Mouse (Mus musculus): ENCODE results near the gene Aurka. TPM values are rescaled to one million over a fixed set of nuclear protein-coding genes. Genes with fewer than 3 reads are reported as not detected.

The Aurka gene
- polyA plus RNA-seq, 1 experiment, result 22.3 TPM

DNA sequence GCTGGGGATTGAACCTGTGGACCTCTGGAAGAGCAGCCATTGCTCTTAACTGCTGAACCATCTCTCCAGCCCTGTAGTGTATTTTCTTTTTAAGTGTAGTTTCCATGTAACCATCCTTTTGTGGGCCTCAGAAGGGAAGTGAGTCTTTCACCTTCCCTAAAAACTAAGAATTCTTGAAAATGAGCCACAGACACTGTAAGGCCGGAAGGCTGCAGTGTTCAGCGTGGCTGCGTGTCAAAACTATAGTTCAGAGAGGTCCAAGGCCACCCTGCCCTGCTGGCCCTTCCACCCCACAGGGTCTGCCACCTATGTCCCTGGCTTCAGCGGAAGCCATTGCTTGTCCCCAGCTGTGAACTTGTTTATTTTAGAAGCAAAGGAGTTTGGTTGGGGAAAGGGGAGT is 35.8 kb upstream of the Aurka start:
- H3K4me1 ChIP-seq (ENCODE audit: control insufficient read depth, insufficient read depth, low read length), result peaks cover 55% of the 10 kb centered on the region
- H3K27ac ChIP-seq (ENCODE audit: insufficient read depth, low read depth, low read length), result peak overlapping the region; percentile 77
- H3K4me3 ChIP-seq (ENCODE audit: insufficient read depth, low read length), result no peak overlapping the region
- no peak for TF ChIP-seq CTCF (IDR thresholded peaks at IDR 0.05; ENCODE audit: low read depth, low read length)
- TF ChIP-seq POLR2A (IDR thresholded peaks at IDR 0.05; ENCODE audit: borderline replicate concordance, low read depth, low read length), result no peak

DNA sequence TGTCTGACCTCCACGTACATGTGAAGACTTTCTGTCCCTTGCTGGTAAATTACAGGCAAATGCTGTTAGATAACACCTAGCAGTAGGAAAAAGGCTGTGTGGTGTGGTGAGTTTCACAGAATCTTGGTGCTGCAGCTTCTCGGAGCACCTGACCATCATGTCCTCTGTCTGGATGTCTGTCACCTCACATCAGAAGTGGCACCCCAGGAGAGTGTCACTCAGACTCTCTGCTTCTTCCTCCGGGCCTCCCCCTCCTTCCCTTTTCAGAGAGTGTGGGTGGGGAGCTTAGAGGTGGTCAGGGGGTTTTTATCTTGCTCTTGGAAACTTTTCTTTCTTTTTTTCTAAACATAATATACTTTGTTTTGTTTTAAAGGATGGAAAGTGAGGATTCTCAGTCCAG is 34.7 kb upstream of the Aurka start:
- TF ChIP-seq CTCF (IDR thresholded peaks at IDR 0.05; ENCODE audit: low read depth, low read length), result no peak
- TF ChIP-seq POLR2A (IDR thresholded peaks at IDR 0.05; ENCODE audit: borderline replicate concordance, low read depth, low read length), result no peak
- Histone ChIP-seq H3K4me1 (ENCODE audit: control insufficient read depth, insufficient read depth, low read length) (peaks cover 55% of the 10 kb centered on the region), H3K27ac (ENCODE audit: insufficient read depth, low read depth, low read length) (no peak overlapping the region), H3K4me3 (ENCODE audit: insufficient read depth, low read length) (no peak overlapping the region)

DNA sequence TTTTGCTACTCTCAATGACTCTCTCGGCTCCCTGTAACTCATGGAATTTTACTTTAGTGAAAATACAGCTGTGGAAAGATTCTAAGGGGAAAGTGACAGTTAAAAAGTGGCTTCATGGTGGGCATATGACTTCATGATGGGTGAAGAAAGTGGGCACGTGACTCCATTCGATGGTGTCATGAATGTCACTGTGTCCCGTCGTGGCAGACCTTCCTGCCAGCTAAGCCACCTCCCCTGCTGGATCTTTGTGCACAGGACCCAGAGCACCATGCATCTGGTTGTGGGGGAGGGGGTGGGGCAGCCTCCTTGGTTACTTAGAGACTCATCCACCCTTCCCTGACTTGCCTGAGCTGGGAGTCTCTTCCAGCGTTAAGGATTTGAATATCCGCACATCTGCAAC is 33.9 kb upstream of the Aurka start:
- peaks cover 63% of the 10 kb centered on the region for H3K4me1 ChIP-seq (ENCODE audit: control insufficient read depth, insufficient read depth, low read length)
- no peak overlapping the region for H3K27ac ChIP-seq (ENCODE audit: insufficient read depth, low read depth, low read length)
- no peak for TF ChIP-seq POLR2A (IDR thresholded peaks at IDR 0.05; ENCODE audit: borderline replicate concordance, low read depth, low read length)
- TF ChIP-seq CTCF (IDR thresholded peaks at IDR 0.05; ENCODE audit: low read depth, low read length), result no peak
- no peak overlapping the region for H3K4me3 ChIP-seq (ENCODE audit: insufficient read depth, low read length)

- TF ChIP-seq CTCF (IDR thresholded peaks at IDR 0.05; ENCODE audit: low read depth, low read length) (no peak), POLR2A (IDR thresholded peaks at IDR 0.05; ENCODE audit: borderline replicate concordance, low read depth, low read length) (no peak)
- Histone ChIP-seq H3K4me1 (ENCODE audit: control insufficient read depth, insufficient read depth, low read length) (peaks cover 80% of the 10 kb centered on the region), H3K27ac (ENCODE audit: insufficient read depth, low read depth, low read length) (peak overlapping the region; percentile 98), H3K4me3 (ENCODE audit: insufficient read depth, low read length) (peak overlapping the region; percentile 38)
Observed at GRCm38 (mm10) chr2:172401116-172401825, 30.9 kb upstream of the Aurka start.

GRCm38 (mm10) chr2:172399901-172400300 is 29.6 kb upstream of the Aurka start:
- no peak for TF ChIP-seq CTCF (IDR thresholded peaks at IDR 0.05; ENCODE audit: low read depth, low read length)
- no peak for TF ChIP-seq POLR2A (IDR thresholded peaks at IDR 0.05; ENCODE audit: borderline replicate concordance, low read depth, low read length)
- H3K27ac ChIP-seq (ENCODE audit: insufficient read depth, low read depth, low read length), result peak overlapping the region; percentile 65
- H3K4me1 ChIP-seq (ENCODE audit: control insufficient read depth, insufficient read depth, low read length), result peaks cover 70% of the 10 kb centered on the region
- no peak overlapping the region for H3K4me3 ChIP-seq (ENCODE audit: insufficient read depth, low read length)

DNA sequence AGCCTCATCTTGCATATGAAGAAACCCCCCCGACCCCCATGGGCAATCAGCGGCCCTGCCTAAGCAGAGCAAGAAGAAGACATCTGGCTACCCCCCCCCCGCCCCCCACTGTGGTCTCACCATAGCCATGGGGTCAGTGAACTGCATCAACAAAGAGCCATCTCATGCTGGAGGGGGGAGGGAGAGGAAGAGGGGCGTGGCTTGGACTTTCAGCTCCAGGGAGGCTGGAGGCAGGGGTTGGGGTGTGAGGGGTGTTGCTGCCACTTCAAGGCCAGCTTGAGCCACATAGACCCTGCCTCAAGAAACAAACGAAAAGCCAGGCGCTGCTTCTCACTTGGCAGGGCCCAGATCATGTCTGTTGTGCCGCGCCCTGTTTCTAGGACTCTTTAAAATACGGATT is 25.6 kb upstream of the Aurka start:
- Histone ChIP-seq H3K4me1 (ENCODE audit: control insufficient read depth, insufficient read depth, low read length) (peaks cover 66% of the 10 kb centered on the region), H3K27ac (ENCODE audit: insufficient read depth, low read depth, low read length) (no peak overlapping the region), H3K4me3 (ENCODE audit: insufficient read depth, low read length) (no peak overlapping the region)
- no peak for TF ChIP-seq POLR2A (IDR thresholded peaks at IDR 0.05; ENCODE audit: borderline replicate concordance, low read depth, low read length)
- no peak for TF ChIP-seq CTCF (IDR thresholded peaks at IDR 0.05; ENCODE audit: low read depth, low read length)

GRCm38 (mm10) chr2:172394671-172395070 is 24.3 kb upstream of the Aurka start:
- no peak overlapping the region for H3K27ac ChIP-seq (ENCODE audit: insufficient read depth, low read depth, low read length)

GRCm38 (mm10) chr2:172394052-172394392 is 23.7 kb upstream of the Aurka start:
- Histone ChIP-seq H3K4me1 (ENCODE audit: control insufficient read depth, insufficient read depth, low read length) (peaks cover 51% of the 10 kb centered on the region), H3K27ac (ENCODE audit: insufficient read depth, low read depth, low read length) (no peak overlapping the region)

More at GRCm38 (mm10) chr2:172394671-172395070, 24.3 kb upstream of the Aurka start:
- H3K4me3 ChIP-seq (ENCODE audit: insufficient read depth, low read length), result no peak overlapping the region
- TF ChIP-seq POLR2A (IDR thresholded peaks at IDR 0.05; ENCODE audit: borderline replicate concordance, low read depth, low read length) (no peak), CTCF (IDR thresholded peaks at IDR 0.05; ENCODE audit: low read depth, low read length) (no peak)
- peaks cover 58% of the 10 kb centered on the region for H3K4me1 ChIP-seq (ENCODE audit: control insufficient read depth, insufficient read depth, low read length)

GRCm38 (mm10) chr2:172393391-172394051 is 23.2 kb upstream of the Aurka start, which contains the start of gene Cass4:
Gene Cass4 (plus strand): TSS chr2:172393794.
- Histone ChIP-seq H3K4me3 (ENCODE audit: insufficient read depth, low read length) (peak within 1 kb of the TSS; percentile 48), H3K27ac (ENCODE audit: insufficient read depth, low read depth, low read length) (peak within 1 kb of the TSS; percentile 39), H3K4me1 (ENCODE audit: control insufficient read depth, insufficient read depth, low read length) (peaks cover 46% of the 10 kb centered on the region)
- no peak for TF ChIP-seq CTCF (IDR thresholded peaks at IDR 0.05; ENCODE audit: low read depth, low read length)
- no peak for TF ChIP-seq POLR2A (IDR thresholded peaks at IDR 0.05; ENCODE audit: borderline replicate concordance, low read depth, low read length)

More at GRCm38 (mm10) chr2:172394052-172394392, 23.7 kb upstream of the Aurka start:
- H3K4me3 ChIP-seq (ENCODE audit: insufficient read depth, low read length), result peak overlapping the region; percentile 48
- no peak for TF ChIP-seq CTCF (IDR thresholded peaks at IDR 0.05; ENCODE audit: low read depth, low read length)

DNA sequence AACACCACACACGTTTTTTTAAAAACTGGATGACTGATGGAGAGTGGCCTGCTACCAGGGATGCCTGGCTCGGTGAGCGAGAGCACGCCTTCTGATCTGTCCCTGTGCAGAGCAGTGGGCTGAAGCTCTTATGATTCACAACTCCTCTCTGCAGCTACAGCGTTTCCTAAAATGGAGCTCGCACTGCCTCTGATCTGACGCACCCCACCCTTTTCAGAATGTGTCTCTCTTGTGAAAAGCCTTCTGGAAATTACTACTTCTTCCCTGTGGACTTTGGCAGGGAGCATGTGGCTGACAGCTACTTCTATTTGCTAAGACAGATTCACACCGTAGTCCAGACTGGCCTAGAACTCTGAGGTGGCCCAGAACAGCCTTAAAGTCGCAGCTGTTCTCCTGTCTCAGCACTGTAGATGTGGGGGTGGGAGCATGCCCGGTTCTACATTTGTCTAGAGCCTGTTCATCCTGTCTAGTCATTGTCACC is 21.7 kb upstream of the Aurka start:
- Histone ChIP-seq H3K4me1 (ENCODE audit: control insufficient read depth, insufficient read depth, low read length) (peaks cover 36% of the 10 kb centered on the region), H3K4me3 (ENCODE audit: insufficient read depth, low read length) (no peak overlapping the region), H3K27ac (ENCODE audit: insufficient read depth, low read depth, low read length) (no peak overlapping the region)
- TF ChIP-seq CTCF (IDR thresholded peaks at IDR 0.05; ENCODE audit: low read depth, low read length) (no peak), POLR2A (IDR thresholded peaks at IDR 0.05; ENCODE audit: borderline replicate concordance, low read depth, low read length) (no peak)
